Mouse (Mus musculus) bone marrow, adult 2 months (tissue): Measurements from ENCODE around the gene Zmym4. TPM values are rescaled to one million over a fixed set of nuclear protein-coding genes. Genes with fewer than 3 reads are reported as not detected.

ENCODE experiments used
- H3K27ac ChIP-seq: fragments of 200-500 bp; 2 replicates; pipeline ENCODE4 v1.5.1; 2012; ENCODE audit warnings: low read depth, mild to moderate bottlenecking, control low read depth, inconsistent platforms, low read length; ENCODE audit not compliant: control insufficient read depth, poor library complexity, insufficient read depth
- H3K4me1 ChIP-seq: fragments of 200-500 bp; 2 replicates; pipeline ENCODE4 v1.6.1; 2011; ENCODE audit warnings: low read length; ENCODE audit not compliant: control insufficient read depth, insufficient read depth
- H3K4me3 ChIP-seq: fragments of 200-500 bp; replicated peaks from 2 replicates; pipeline ENCODE3; 2011; ENCODE audit warnings: mild to moderate bottlenecking, low read depth, low read length, control low read depth; ENCODE audit not compliant: control insufficient read depth
- CTCF ChIP-seq: fragments of 200-500 bp; IDR thresholded peaks from 2 replicates; pipeline ENCODE4 v1.5.1; 2011; ENCODE audit warnings: low read length, control low read depth; ENCODE audit not compliant: control insufficient read depth, insufficient read depth
- POLR2A ChIP-seq: fragments of 200-500 bp; IDR thresholded peaks from 2 replicates; pipeline ENCODE4 v1.6.1; 2011; ENCODE audit warnings: low read depth, mild to moderate bottlenecking, control low read depth, low read length, borderline replicate concordance; ENCODE audit not compliant: control insufficient read depth
- WGBS: fragments of 180-500 bp; shearing (Covaris S2); methylation state at CpG from one replicate; pipeline ENCODE4 v1.1.7; 2018; 5-methylcytosine and 5-hydroxymethylcytosine counted together
- polyA plus RNA-seq: library from polyadenylated mRNA; stranded (reverse); fragments of >200 nt; gene quantifications from 2 replicates; pipeline ENCODE4 v1.2.4, GENCODE M21; 2011; ENCODE audit warnings: low replicate concordance; ENCODE audit not compliant: missing spikeins, insufficient read depth, insufficient read length

Gene Zmym4
- polyA plus RNA-seq, 1 experiment = 10.6 TPM

DNA sequence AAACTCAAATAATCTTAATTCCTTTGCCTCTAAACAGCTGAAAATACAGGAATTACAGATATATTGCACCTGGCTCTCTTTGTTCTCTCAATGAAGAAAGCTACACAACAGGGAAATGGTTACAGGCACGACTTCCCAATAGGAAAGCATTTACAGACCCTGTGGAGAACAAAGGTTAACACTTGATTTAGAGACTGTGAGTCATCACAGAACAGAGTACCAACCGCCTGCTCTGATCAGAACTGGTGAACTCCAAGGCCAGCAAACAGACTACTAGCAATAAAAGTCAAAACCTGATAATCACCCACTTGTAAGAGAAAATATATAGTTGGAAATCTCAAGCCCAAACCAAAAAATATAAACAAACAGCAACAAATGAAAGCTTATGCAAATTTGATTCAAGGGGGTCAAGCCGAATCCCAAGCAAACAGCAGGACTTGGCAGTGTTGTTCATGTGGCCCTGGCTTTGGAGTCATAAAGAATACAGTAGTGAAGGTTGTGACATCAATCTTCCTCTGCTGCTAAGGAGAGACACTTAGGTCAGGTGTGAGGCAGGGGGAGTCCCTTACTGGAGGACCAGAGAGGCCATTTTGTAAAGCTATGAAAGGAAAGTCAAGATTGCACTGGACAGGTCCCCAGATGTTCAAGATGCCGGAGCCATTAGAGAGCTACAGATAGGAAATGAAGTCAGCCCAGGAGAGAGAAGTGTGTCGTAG is 88.2 kb downstream of the Zmym4 start:
- no peak for TF ChIP-seq POLR2A
- no peak for TF ChIP-seq CTCF
- H3K27ac ChIP-seq = no peak overlapping the region
- 76% methylated on average over 5 of the region's 5 CpGs for WGBS
- H3K4me3 ChIP-seq = no peak overlapping the region
- H3K4me1 ChIP-seq = no peaks in the 10 kb centered on the region

DNA sequence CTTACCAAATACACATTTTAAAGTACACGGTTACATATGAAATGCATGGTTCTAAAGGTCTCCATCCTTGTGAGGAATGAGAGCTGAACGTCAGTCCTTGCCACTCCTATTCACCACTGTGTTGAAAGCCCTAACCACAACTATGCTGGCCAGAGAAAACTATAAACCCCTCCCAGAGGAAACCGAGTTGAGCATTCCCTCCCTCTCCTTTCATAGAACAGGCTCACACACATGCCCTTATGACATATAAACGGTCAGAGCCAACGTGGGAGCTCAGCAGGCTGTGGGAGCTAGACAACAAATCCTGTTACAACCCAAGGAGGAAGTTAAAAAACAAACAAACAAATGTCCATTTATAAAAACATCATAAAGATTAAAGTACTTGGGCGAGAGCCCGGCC is 95.2 kb downstream of the Zmym4 start:
- WGBS = 50% methylated on average over 7 of the region's 7 CpGs
- Histone ChIP-seq H3K4me1 (no peaks in the 10 kb centered on the region), H3K4me3 (no peak overlapping the region), H3K27ac (no peak overlapping the region)
- TF ChIP-seq POLR2A (no peak), CTCF (no peak)

DNA sequence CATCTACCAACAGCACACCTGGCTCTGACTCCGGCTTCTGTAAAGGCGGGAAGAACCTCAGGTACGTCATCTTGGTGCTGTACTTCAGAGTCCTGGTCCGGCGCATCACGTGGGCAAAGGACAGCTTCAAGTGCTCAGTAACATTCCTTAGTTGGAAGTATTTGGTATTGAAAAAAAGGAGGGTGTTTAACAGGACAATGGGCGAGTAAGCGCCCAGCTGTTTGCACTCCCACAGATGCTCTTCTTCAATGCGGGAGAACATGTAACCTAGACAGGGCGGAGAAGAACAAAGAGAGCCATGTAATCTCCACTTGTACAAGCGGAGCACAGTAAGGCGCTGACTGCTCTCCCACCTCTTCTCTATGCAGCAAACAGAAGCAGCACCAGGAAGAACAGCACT is 99.2 kb downstream of the Zmym4 start:
- 93% methylated on average over 12 of the region's 12 CpGs for WGBS
- Histone ChIP-seq H3K4me1 (no peaks in the 10 kb centered on the region), H3K4me3 (no peak overlapping the region), H3K27ac (no peak overlapping the region)
- TF ChIP-seq POLR2A = no peak
- no peak for TF ChIP-seq CTCF

DNA sequence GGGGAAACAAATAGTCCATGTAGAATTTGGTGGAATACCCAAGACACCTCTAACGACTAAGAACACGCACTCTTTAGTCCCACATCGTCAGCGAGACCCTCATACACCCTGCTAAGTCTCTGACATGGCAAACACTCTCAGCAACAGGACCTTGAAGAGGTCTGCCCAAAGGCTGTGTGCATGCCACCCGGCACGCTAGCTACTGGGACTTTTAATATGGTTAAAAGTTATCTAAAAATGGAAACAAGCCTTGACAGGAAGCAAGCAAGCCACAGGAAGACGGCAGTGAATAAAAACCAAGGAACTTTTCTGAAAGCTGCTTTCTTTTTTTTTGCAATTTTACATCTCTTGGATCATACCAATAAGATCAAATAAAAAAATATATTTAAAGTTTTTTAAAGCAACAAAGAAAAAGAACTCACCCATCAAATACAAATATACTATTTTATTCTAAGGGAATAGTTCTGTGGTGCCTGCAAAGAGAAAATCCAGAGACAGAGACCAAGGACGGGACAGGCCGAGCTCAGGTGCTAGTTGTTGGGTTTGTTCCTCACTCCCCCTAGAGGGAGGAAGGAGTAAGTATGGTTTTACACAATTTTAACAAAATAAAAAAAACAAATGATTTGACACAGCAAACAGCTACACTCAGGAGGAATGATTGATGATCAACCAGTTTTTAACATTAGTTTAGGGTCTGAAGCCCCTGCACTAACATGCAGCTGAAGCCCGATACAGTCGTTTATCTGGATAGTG is 106.2 kb downstream of the Zmym4 start:
- Histone ChIP-seq H3K4me3 (no peak overlapping the region), H3K27ac (no peak overlapping the region), H3K4me1 (no peaks in the 10 kb centered on the region)
- peak; percentile 26; the same call in 1 of the 2 replicates for TF ChIP-seq CTCF
- TF ChIP-seq POLR2A = no peak
- WGBS = 15% methylated on average over 11 of the region's 11 CpGs

DNA sequence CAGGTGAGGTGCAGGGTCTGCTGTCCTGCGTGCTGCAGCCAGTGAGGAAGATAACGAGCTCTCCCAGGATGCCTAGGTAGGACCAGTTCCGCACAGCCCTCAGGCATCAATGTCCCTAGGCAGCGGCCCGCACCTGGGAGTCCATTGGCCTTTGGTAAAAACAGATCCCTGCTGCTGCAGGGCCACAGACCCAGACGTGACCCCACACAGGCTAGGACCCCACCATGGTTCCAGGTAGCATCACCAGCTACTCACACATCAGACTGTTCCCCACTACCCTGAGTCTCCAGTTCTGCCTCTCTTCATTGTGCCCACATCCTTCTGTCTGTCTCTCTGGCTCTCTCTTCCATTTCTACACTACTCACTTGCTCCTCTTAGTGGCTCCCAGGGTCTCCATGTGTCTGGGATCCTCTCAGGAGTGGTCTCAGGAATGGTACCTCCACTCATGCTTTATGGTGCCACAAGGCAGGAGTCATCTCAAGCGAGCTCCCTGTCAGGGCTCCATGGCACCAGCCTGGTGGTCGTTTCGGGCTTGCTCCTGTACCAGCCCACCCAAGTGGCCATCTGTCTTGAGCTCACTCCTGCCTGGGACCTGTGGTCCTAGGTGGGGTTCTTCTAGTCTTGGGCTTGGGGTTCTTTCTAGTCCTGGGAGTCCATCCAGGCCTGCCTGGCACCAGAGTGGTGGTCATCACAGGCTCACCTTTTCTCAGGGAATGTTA is 107.5 kb downstream of the Zmym4 start:
- 84% methylated on average over 9 of the region's 9 CpGs for WGBS

DNA sequence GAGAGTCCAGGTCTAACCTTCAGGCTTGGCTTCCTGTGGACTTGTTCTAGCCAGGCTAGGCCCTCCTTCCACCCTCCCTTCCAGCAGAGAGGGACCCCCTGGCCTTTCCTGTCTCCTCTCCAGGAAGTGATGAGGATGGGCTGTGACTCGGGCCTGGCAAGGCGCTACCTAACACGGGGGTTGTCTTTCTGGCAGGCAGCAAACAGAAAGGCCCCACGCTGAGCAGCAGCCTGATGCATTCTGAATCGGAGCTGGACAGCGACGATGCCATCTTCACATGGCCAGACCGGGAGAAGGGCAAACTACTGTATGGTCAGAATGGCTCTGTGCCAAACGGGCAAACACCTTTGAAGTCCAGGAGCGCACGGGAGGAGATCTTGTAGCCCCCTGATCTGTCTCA is 115.0 kb downstream of the Zmym4 start:
- Histone ChIP-seq H3K27ac (no peak overlapping the region), H3K4me1 (no peaks in the 10 kb centered on the region), H3K4me3 (no peak overlapping the region)
- 82% methylated on average over 11 of the region's 11 CpGs for WGBS
- no peak for TF ChIP-seq CTCF
- TF ChIP-seq POLR2A = no peak

More for the DNA sequence above, 107.5 kb downstream of the Zmym4 start:
- Histone ChIP-seq H3K4me1 (no peaks in the 10 kb centered on the region), H3K27ac (no peak overlapping the region), H3K4me3 (no peak overlapping the region)
- TF ChIP-seq CTCF (no peak), POLR2A (no peak)

DNA sequence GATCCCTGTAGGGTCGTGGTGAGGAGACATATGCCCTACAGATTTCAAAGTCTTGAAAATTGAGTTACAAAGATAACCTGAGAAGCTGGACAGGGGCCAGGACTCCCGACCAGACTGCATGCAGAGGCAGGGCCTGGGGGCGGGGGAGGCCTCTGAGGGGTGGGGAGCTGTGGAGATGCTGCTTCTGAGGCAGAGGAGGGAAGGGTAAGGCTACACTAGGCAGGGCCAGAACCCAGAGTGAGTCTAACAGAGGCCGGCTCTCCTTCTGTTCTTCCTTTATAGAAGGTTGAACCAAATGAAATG is 117.2 kb downstream of the Zmym4 start:
- Histone ChIP-seq H3K4me1 (no peaks in the 10 kb centered on the region), H3K4me3 (no peak overlapping the region), H3K27ac (no peak overlapping the region)
- WGBS = 67% methylated on average over 4 of the region's 4 CpGs
- TF ChIP-seq CTCF (no peak), POLR2A (no peak)

DNA sequence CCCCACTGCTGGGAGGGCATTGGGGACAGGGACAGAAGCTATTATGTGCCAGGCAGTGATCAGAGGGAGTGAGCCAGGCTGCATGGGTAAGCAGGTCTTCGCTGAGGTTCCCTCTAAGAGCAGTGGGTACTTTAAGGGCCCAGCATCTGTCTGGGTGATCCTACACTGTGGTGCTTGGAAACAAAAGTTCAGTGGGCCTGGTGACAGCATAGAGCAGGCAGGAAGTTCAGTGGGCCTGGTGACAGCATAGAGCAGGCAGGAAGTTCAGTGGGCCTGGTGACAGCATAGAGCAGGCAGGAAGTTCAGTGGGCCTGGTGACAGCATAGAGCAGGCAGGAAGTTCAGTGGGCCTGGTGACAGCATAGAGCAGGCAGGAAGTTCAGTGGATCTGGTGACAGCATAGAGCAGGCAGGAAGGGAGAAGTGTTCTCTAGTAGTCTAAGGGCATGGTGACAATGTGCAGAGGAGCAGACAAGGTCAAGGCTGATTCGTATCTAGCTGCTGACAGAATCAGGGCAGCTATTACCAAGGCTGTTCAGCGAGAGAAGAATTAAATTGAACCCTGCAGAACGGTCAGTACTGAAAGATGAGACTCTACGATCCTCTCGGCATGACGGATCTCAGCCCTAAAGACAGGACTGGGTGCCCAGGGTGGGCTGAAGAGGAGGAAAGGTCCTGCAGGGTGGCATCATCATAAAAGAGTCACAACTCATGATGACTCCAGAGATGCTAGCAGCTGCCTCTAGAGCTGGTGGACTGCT is 117.7 kb downstream of the Zmym4 start:
- Histone ChIP-seq H3K4me3 (no peak overlapping the region), H3K4me1 (no peaks in the 10 kb centered on the region), H3K27ac (no peak overlapping the region)
- TF ChIP-seq CTCF (no peak), POLR2A (no peak)
- WGBS = 83% methylated on average over 7 of the region's 7 CpGs
